Mouse (Mus musculus) common myeloid progenitor, adult 5-6 weeks (primary cell): ENCODE results near the gene Eml2. TPM values are rescaled to one million over a fixed set of nuclear protein-coding genes. Genes with fewer than 3 reads are reported as not detected.

Experiments used
- ATAC-seq: replicated peaks from 2 replicates; pipeline ENCODE4 v1.8.0; 2016; ENCODE audit warnings: low read depth, mild to moderate bottlenecking, moderate TSS enrichment, inconsistent platforms; ENCODE audit not compliant: poor library complexity, severe bottlenecking
- total RNA-seq: library from RNA; stranded (forward); fragments of 200-1000, 187-1606 nt; gene quantifications from 2 replicates; pipeline ENCODE4 v1.2.3, GENCODE M21; 2017

Gene Eml2
- total RNA-seq, 1 experiment from 2014 or later: 15.9 TPM

DNA sequence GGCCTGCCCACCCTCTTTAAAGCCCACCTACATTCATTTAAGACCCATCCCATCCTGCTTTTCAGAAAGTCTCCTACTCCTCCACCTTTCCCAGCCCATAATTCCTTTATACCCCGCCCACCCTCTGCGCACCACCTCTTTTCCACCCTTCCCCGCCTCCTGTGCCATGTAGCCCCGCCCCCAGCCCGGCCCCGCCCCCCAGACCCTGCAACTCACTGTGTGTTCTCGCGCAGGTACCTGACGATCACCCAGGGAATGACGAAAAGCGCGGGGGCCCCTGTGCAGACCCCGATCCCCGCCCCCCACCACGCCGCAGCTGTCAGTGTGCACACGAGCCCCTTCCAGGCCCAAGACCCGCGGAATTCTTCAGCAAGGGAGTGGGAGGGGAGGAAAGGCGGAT lies 16.1 kb upstream of the Eml2 start:
- no peak for ATAC-seq

DNA sequence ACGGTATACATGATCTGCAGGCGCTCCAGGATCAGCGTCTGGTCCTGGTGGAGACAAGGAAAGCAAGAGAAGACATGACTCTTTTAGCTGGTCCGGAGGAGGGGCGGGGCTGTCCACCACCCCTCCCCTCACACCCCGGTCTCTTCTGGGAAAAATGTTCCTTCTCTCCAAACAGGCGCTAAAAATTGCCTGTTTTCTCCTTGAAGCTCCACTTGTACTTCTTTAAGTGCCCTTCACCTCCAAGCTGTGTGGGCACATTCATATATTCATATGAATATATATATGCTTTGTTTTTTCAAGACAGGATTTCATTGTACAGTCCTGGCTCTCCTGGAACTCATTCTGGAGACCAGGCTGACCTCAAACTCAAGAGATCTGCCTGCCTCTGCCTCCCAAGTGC lies 13.3 kb upstream of the Eml2 start:
- ATAC-seq: no peak

DNA sequence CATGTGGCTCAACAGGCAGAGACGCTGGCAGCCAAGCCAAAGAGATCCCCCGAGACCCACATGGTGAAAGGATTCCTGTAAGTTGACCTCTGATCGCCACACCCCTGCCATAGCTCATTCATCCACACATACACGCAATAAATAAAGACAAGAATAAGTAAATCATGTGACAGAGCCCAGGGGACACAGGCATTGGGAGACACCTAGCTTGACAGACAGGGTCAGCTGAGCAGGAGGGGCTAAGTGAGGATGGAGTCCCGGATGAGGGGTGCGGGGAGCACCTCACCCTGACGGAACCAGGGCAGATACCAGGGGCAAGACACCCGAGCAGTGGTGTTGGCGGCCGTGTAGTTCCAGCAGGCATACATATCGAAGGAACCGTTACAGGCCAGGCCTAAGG lies 12.5 kb upstream of the Eml2 start:
- no peak for ATAC-seq

DNA sequence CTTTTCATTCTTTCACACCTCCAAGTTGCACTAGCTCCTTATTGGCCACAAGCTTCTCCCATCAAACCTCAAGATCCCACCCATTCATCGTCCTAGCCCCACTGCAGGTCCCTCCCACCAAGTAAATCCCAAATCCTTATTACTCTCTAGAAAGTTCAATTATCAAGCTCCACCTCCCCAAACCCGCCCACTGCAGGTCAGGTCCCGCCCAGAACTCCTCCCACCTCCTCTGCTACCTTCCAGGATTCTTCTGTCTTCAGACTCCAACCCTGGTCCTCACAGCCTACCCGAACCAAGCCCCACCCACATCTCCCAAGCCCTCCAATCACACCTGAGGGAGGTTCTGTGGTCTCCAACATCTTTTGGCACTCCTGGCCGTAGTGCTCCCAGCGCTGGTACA lies 12.0 kb upstream of the Eml2 start:
- ATAC-seq: peak; percentile 35; the same call in 1 of the 2 replicates

- peak; percentile 49 for ATAC-seq
Measured at GRCm38 (mm10) chr7:19164978-19165377, 11.2 kb upstream of the Eml2 start.

DNA sequence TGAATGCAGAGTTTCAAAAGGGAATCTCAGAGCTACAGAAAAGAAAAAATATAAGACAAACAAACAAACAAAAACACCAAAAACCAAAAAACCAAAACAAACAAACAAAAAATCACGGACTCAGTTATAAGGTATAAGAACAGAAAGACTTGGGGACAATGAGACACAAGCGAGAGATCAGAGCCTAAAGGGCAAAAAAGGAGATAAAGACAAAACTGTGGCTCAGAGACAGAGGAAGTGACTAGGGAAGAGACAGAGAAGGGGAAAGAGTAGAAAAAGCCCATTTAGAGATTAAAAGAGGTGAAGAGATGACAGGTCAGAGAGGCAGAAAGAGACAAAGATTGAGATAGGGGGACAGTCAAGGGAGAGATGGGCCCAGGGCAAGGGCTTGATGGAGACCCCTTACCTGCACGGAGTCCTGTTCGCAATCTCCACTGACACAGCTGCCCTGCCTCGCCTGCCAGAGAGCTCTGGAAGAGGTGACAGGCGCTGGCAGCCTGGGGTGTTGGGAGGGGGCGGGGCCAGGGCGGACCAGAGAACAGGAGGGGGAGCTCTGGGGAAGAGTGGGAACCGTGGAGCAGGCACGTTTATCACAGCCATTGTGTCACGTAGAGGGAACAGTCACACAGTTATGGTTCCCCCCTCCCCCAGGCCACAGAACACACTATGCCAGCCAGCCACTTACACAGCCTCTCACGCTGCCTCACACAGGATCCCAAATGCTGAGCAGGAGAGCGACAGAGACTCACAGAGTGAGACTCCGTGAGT lies 10.4 kb upstream of the Eml2 start, which contains the start of gene Gipr:
Gene Gipr (minus strand): TSS at position 472 of the 768 bp plus-strand sequence.
- peak; percentile 44 for ATAC-seq

DNA sequence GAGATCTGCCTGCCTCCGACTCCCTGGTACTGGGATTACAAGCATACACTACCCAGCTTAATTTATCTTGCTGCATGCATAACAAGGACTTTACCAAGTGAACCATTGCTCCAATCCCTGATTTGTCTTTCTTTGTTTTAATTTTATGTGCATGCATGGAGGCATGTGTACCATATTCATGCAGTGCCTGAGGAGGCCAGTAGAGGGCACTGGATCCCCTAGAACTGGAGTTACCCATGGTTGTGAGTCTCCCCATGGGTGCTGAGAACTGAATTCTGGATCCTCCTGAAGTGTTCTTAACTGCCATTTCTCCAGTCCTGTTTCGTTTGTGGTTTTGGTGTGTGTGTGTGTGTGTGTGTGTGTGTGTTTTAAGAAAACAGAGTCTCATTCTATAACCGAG lies 9.2 kb upstream of the Eml2 start:
- ATAC-seq: no peak

GRCm38 (mm10) chr7:19169506-19169905 lies 6.7 kb upstream of the Eml2 start:
- ATAC-seq: no peak

- no peak for ATAC-seq
Measured at GRCm38 (mm10) chr7:19170142-19170541, 6.1 kb upstream of the Eml2 start.

DNA sequence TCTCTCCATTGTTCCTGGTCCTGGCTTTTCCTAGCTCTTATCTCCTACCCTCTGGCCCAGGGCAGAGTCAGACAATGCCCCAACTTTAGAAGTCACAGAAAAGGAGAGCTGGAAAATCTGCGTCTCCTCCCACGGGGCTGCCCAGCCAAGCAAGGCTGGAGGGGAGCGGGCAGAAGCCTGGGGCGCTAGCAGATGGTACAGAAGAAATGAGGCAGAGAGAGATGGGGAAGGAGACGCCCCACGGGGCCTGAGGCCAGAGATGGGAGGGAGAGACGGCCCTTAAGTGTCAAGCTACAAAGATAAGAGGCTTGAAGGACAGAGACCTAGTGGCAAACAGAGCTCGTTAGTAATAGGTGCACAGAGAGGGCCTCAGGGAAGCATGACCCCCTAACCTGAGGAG lies 4.4 kb upstream of the Eml2 start:
- ATAC-seq: no peak

GRCm38 (mm10) chr7:19172874-19173273 lies 3.3 kb upstream of the Eml2 start:
- ATAC-seq: peak; percentile 88

DNA sequence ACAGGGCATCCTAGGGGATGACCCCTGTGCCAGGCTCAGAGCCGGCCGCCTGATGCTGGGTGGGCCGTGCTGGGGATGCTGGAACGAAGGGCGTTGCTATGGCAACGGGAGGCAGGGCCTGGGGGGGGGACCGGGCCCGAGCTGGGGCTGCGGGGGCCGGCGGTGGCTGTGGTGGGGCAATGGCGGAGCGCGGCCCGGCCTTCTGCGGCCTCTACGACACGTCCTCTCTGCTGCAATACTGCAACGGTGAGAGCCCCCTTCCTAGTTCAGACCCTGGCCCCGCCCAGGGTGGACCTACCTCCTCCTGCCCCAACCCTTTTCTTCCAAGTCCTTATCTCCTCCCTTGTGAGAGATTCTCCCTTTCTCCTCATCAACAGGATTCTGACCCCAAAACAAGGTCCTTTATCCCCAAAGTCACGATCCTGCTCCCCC lies 311 bp downstream of the Eml2 start:
- no peak for ATAC-seq

- ATAC-seq: no peak
Measured at GRCm38 (mm10) chr7:19177216-19177615, 995 bp downstream of the Eml2 start.

DNA sequence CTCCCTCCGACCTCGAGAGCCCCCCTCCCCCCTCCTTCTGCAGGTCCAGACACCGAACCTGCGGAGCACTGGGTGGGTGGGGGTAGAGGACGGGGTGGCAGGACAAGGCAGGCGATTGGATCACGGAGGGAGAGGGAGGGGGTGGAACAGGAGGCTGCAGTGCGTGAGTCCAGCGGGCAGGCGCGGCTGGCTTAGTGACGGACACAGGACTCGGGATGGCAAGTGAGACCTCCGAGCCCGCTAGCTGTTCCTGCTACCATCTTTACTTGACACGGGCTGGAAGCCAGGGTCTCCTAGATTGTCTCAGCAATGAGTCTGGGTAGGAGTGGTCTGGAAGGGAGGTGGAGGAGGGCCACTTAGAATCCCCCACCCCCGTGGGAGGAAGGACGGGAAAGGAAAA lies 1.8 kb downstream of the Eml2 start:
- no peak for ATAC-seq

- ATAC-seq: peak; percentile 55
Measured at GRCm38 (mm10) chr7:19178443-19179092, 2.3 kb downstream of the Eml2 start.

DNA sequence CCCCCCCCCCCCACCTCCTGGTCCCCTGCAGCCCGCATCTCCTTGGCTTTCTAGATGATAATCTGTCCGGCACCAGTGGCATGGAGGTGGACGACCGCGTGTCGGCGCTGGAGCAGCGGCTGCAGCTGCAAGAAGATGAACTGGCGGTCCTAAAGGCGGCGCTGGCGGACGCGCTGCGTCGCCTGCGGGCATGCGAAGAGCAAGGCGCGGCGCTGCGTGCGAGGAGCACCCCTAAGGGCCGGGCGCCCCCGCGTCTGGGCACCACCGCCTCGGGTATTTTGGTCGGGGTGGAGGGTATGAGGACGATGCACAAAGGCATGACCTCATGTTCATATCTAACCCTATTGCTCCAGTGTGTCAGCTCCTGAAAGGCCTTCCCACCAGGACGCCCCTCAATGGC lies 3.0 kb downstream of the Eml2 start:
- peak; percentile 36; the same call in 1 of the 2 replicates for ATAC-seq

DNA sequence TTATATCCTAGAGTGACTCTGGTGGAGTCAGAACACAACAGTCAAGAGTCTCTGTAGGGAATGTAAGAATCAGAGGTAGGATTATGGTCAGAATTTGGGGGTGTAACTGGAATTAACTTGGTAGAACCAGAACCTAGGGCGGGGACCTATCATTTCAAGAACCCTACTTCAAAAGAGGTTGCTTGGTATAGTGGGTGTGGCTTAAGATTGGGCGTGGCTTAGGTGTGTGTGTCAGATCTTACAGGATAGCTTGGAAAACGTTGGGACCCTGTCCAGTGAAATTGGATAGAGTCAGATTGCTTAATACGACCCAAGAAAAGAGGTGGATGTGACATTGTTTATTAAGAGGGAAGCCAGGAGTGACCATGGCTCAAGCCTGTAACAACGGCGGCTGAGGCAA lies 3.7 kb downstream of the Eml2 start:
- no peak for ATAC-seq

DNA sequence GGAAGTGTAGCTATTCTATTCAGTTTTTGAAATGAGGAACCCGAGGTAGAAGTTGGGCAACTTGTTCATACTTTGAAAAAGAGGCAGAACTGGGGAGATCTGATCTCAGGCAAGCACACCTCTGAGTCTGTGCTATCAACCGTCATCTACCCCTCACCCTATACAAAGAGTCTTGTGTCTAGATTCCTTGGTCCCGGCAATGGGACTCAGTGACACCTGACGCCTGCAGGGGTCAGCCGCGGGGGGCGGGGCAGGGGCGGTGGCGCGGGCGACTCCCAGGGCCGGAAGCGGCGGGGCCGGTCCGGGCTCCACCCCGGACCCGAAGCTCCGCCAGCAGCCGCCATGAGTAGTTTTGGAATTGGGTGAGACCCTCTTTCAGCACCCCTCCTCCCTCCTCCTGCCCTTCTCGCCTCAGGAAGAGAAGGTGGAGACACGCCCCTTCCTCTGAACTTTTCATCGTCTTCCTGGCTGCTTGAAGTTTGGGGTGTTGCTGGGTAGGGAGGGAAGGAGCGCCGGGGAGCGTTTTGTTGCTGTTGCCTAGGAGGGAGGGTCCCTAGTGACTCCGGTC lies 4.7 kb downstream of the Eml2 start:
- ATAC-seq: peak; percentile 36

DNA sequence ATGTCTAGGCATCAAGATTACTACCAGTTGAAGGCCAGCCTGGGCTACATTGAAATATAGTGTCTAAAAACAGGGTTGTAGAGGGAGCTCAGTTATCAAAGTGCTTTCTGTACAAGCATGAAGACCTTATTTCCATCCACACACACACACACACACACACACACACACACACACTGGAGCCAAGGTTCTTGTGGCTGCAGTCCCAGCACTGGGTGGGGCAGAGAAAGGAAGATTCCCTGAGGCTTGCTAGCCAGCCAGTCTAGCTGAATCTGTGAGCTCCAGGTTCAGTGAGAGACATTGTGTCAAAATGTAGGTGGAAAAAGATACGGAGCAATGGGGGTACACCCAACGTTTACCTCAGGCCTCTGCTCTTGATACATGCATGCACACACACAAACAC lies 8.0 kb downstream of the Eml2 start:
- ATAC-seq: no peak

- ATAC-seq: no peak
Measured at GRCm38 (mm10) chr7:19184758-19185157, 8.5 kb downstream of the Eml2 start.

DNA sequence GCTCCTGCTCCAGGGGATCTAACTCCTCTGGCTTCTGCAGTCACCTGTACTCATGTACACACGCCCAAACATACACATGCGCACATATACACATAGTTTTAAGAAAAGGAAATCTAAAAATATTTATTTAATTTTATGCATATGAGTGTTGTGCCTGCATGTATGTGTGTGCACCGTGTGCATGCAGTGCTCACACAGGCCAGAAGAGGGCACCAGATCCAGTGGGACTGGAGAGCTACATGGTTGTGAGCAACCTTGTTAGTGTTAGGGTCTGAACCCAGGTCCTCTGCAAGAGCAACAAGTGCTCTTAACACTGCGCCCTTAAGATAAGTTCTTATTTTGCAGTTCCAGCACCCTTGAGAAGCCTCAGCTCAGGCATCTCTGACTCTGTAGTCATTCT lies 18.5 kb downstream of the Eml2 start:
- ATAC-seq: no peak
